Mouse (Mus musculus) spleen, postnatal 14 days (tissue): ENCODE results near the gene Osbpl2.
"Not testable (repeated sequence)": the region's sequence is repeated elsewhere in the genome, so short reads cannot be mapped to it uniquely, and the experiment has no call there.

ENCODE experiments used
- DNase-seq, 2 experiments: peaks; one replicate each; pipeline ENCODE4 v3.0.0; 2021 to 2022; ENCODE audit warnings: low spot score in 2 of 2

The Osbpl2 gene

GRCm38 (mm10) chr2:180154796-180155195, 35.7 kb downstream of the Osbpl2 start:
- no peak for DNase-seq

DNA sequence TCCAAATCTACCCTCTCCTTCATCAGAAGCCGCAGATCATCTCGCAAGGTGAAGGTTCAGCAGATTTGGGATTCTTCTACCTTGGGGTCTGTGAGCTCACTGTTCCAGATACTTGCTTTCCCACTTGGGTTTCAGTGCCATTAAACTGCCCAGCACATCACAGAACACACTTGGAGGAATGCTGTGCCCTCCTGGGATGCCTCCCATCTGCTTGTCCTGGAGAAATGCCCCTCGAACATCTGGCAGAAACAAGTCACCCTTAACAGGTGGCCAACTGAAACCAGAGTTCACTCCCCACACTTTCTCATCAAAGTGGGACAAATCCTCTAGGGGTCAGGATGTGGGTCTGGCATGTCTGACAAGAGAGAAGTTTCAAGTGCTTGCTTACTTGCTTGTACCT, 39.5 kb downstream of the Osbpl2 start:
- no peak for DNase-seq

DNA sequence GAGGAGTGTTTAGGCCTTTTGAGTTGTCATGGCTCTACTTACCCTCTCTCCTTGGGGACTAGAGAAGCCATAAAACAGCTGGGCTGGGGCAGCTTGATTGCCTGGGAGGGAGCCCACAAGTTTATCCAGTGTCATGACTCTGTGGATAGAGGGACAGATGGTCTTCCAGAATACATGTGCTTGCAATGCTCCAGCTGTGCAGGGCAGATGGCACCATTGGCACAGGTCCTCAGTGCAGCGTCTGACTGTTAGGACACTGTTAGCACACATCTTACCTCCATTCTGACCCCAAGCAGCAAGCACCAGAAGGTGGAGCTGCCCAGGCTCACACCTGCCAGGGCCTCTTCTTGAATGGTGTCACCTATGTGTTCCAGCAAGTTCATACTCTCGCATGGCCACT, 46.7 kb downstream of the Osbpl2 start:
- DNase-seq = no peak

DNA sequence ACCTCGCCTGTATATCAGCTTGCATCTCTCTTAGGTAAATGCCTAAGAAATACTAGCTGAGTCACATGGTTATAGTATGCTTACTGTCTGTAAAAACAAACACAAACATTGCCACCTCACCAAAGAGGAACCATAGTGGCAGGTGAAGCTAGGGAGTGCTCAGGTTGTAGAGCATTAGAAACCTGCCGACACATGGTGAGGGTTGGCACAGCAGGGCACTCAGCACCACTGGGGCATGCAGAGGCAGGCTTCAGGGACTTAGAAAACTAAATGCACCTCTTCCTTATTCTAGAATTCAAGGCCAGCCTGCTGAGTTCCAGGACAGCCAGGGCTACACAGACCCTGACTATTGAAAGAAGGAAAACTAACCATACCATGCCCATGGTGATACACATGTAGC, 47.8 kb downstream of the Osbpl2 start:
- no peak for DNase-seq

GRCm38 (mm10) chr2:180170151-180170805, 51.2 kb downstream of the Osbpl2 start:
- DNase-seq = no peak

DNA sequence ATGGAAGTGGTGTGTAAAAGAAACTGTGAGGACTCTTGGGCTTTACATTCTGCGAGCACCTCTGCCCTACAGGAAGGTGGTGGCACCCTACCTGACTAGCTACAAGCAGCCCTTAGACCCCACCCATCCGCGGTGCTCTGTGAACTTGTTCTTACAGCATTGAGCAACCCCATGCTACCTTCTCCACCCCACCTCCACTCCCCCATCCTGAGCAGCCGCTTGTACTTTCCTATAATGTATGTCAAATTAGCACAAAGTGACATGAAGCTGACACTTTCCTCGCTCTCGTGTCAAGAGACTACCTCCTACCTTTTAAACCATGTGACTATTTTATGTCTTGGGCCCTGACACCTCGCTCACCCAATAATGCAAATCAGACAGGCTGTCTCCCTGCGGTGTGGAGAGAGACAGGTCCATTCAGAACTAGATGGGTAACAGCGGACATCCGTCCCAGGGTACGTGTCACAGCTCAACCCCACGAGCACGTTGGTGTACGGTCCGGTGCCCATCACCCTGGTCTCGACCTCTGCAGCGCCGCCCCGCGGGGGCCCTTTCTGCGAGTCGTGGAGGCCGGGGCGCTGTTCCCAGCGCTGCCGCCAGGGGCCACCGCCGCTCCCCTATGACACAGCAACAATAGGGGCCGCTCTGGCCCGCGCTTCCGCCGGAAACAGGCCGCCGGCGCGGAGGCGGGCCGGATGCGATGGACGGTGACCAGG, 51.9 kb downstream of the Osbpl2 start, which contains the start of gene Adrm1:
Gene Adrm1 (plus strand): TSS at position 680 of the 716 bp plus-strand sequence.
- DNase-seq = peak; percentile 94 to 97

DNA sequence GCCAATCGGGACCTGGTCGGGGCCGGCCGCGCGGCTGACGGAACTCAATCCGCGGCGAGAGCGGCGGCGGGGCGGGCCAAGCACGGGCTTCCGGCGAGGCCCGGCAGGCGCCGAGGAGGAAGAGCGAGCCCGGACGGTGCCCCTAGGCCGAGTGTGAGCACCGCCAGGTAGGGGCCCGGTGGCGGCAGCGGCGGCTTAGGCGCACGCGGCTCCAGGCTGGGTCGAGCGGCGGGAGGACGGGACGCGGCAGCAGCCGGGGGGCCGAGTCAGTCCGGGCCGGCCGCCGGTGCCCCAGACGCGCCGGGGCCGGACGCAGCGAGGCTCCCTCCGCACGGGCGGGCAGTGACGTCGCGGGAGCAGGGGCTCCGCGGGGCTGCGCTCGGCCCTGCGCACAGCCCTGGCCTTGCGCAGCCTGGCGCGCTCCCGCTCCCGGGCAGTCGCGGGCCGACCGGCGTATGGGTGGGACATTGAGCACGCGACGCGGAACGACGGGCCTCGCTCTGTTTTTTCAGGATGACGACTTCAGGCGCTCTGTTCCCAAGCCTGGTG, 52.5 kb downstream of the Osbpl2 start:
- DNase-seq = no peak

- no peak for DNase-seq
Observed at GRCm38 (mm10) chr2:180172152-180172551, 53.0 kb downstream of the Osbpl2 start.

GRCm38 (mm10) chr2:180173163-180173562, 54.1 kb downstream of the Osbpl2 start:
- DNase-seq = no peak

DNA sequence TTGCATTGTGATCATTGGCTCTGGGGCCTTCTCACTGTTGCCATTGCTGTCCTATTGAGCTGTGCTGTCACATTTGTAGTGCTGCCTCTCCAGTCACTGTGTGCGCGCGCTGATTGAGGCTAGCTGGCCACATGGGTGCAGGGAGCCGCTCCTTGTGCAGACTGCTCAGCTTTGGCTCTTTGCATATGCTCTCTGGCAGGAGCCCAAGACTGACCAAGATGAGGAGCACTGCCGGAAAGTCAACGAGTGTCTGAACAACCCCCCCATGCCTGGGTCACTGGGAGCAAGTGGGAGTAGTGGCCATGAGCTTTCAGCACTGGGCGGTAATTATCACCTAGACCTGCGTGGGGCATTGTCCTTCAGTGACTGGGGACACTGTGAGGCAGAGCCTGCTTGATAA, 54.6 kb downstream of the Osbpl2 start:
- not testable (repeated sequence) for DNase-seq

GRCm38 (mm10) chr2:180174121-180174520, 55.0 kb downstream of the Osbpl2 start:
- DNase-seq = no peak

DNA sequence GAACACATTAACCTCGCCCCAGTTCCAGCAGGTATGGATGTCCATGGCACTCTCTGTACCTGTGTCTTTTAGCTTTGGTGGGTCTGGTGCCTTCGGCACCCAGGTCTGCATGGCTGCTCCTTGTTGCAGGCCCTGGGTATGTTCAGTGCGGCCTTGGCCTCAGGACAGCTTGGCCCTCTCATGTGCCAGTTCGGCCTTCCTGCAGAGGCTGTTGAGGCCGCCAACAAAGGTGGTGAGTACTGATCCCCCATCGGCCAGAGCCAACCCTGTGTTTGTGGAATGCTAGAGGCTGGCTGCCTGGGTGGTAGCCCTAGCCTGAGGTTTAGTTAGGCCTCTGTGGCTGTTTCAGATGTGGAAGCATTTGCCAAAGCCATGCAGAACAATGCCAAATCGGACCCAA, 56.6 kb downstream of the Osbpl2 start:
- no peak for DNase-seq

DNA sequence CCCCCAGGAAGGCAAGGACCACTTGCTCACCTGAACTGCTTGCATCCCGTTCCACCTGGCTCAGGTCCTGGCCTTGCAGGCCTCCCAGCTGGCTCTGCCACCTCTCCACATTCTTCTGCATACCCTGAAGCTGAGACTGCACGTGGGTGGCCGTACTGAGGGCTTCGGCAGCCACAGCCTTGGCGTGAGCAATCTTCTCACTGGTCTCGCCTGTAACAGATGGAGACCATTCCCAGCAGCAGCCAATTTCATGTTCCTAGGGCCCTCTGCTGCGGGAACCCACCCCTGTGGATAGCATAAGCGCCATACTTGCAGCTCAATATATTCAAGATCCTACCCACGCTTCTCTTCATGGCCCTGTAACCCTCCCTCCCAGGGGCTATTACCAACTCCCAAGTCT, 62.4 kb downstream of the Osbpl2 start:
- no peak for DNase-seq

- no peak for DNase-seq
Observed at GRCm38 (mm10) chr2:180184011-180184751, 65.1 kb downstream of the Osbpl2 start.

DNA sequence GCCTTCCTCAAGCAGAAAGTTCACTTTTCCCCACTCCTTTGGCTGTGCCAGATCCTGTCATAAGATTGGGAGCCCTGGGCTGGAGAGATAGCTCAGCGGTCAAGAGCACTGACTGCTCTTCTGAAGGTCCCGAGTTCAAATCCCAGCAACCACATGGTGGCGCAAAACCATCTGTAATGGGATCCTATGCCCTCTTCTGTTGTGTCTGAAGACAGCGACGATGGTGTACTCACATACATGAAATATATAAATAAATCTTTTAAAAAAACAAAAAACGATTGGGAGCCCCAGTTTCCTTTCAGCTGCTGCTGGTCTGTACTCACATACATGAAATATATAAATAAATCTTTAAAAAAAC, 65.6 kb downstream of the Osbpl2 start:
- DNase-seq = no peak

DNA sequence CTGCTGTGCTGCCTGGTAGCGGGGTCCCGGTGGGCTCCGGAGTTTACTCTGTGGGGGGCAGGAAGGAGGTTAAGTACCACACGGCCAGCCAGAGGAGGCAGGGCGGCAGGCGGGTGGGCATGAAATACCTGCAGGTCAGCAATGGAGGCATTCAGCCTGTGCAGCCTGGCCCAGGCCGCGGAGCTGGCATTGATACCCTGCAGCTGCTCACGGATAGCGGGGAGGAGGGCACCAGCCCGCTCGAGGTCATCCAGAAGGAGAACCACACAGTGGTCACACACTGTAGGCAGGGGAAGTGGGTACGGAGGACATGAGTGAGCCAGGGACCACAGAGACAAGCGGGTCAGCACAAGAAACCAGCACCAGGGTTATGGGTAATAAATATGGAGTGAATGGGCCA, 66.6 kb downstream of the Osbpl2 start:
- DNase-seq = no peak

GRCm38 (mm10) chr2:180187362-180187761, 68.3 kb downstream of the Osbpl2 start:
- no peak for DNase-seq

GRCm38 (mm10) chr2:180196610-180197322, 77.7 kb downstream of the Osbpl2 start:
- no peak for DNase-seq

GRCm38 (mm10) chr2:180197323-180198037, 78.4 kb downstream of the Osbpl2 start:
- DNase-seq = no peak

GRCm38 (mm10) chr2:180198782-180199181, 79.7 kb downstream of the Osbpl2 start:
- DNase-seq = no peak

- no peak for DNase-seq
Observed at GRCm38 (mm10) chr2:180200681-180201080, 81.6 kb downstream of the Osbpl2 start.
